Mouse (Mus musculus) forebrain, embryonic 16.5 days (tissue): ENCODE results near the gene Dnajc6. TPM values are rescaled to one million over a fixed set of nuclear protein-coding genes. Genes with fewer than 3 reads are reported as not detected.

ENCODE experiments used
- ATAC-seq: fragments of 200-750 bp; cut with Nextera tagmentation; 2 replicates; pipeline ENCODE4 v1.8.0; 2017; ENCODE audit warnings: mild to moderate bottlenecking, moderate library complexity
- H3K27ac ChIP-seq: fragments of 300-500 bp; sonication (generic); 2 replicates; pipeline ENCODE4 v1.5.1; 2014; ENCODE audit warnings: low read length, control low read depth
- H3K27me3 ChIP-seq: fragments of 300-500 bp; sonication (generic); replicated peaks from 2 replicates; pipeline ENCODE4 v1.6.1; 2014; ENCODE audit warnings: low read length; ENCODE audit not compliant: control insufficient read depth, insufficient read depth
- H3K36me3 ChIP-seq: fragments of 300-500 bp; sonication (generic); 2 replicates; pipeline ENCODE4 v1.6.1; 2014; ENCODE audit not compliant: control insufficient read depth, insufficient read depth
- H3K4me1 ChIP-seq: fragments of 300-500 bp; sonication (generic); replicated peaks from 2 replicates; pipeline ENCODE4 v1.6.1; 2014; ENCODE audit warnings: low read length; ENCODE audit not compliant: control insufficient read depth, insufficient read depth
- H3K4me2 ChIP-seq: fragments of 300-500 bp; sonication (generic); 2 replicates; pipeline ENCODE4 v1.6.1; 2014; ENCODE audit warnings: mild to moderate bottlenecking, low read length, control low read depth
- H3K4me3 ChIP-seq: fragments of 300-500 bp; sonication (generic); replicated peaks from 2 replicates; pipeline ENCODE4 v1.5.1; 2014; ENCODE audit warnings: mild to moderate bottlenecking, low read length, control low read depth
- H3K9ac ChIP-seq: fragments of 300-500 bp; sonication (generic); replicated peaks from 2 replicates; pipeline ENCODE4 v1.6.1; 2014; ENCODE audit warnings: low read depth, low read length, control low read depth
- H3K9me3 ChIP-seq: fragments of 300-500 bp; sonication (generic); 2 replicates; pipeline ENCODE4 v1.6.1; 2016; ENCODE audit warnings: low read length; ENCODE audit not compliant: control insufficient read depth
- WGBS: fragments of 180-500 bp; shearing (Covaris S2); extraction: QIAGEN DNeasy Blood & Tissue Kit; methylation state at CpG from one replicate; pipeline ENCODE4 v1.1.7; 2014; 5-methylcytosine and 5-hydroxymethylcytosine counted together
- polyA plus RNA-seq: library from polyadenylated mRNA; unstranded; fragments of >200 nt; fragmentation: Nextera tagmentation; extraction: Ambion mirVana; gene quantifications from 2 replicates; pipeline ENCODE4 v1.2.1, GENCODE M21; 2015

The Dnajc6 gene
- polyA plus RNA-seq, 1 experiment from 2014 or later = 34.6 TPM

- Histone ChIP-seq H3K27ac (no peak overlapping the region), H3K4me2 (peak overlapping the region; percentile 100), H3K9me3 (no peaks in the 10 kb centered on the region), H3K27me3 (peaks cover 19% of the 10 kb centered on the region), H3K9ac (no peak overlapping the region), H3K4me3 (peak overlapping the region; percentile 69), H3K36me3 (no peaks in the 10 kb centered on the region), H3K4me1 (peaks cover 11% of the 10 kb centered on the region)
- ATAC-seq = no peak
- 7% methylated on average over 14 of the region's 14 CpGs for WGBS
These were observed 888 bp downstream of the Dnajc6 start for GRCm38 (mm10) chr4:101497336-101497735.

GRCm38 (mm10) chr4:101504470-101505007 lies 8.1 kb downstream of the Dnajc6 start:
- Histone ChIP-seq H3K27ac (no peak overlapping the region), H3K4me1 (peaks cover 10% of the 10 kb centered on the region), H3K4me3 (no peak overlapping the region), H3K27me3 (no peaks in the 10 kb centered on the region), H3K4me2 (no peak overlapping the region), H3K9me3 (no peaks in the 10 kb centered on the region; the same call in 1 of the 2 replicates), H3K36me3 (no peaks in the 10 kb centered on the region), H3K9ac (no peak overlapping the region)
- WGBS = 17% methylated on average over 7 of the region's 7 CpGs
- no peak for ATAC-seq

GRCm38 (mm10) chr4:101505966-101506365 lies 9.5 kb downstream of the Dnajc6 start:
- Histone ChIP-seq H3K4me2 (no peak overlapping the region), H3K27ac (no peak overlapping the region), H3K9ac (no peak overlapping the region), H3K4me1 (peaks cover 10% of the 10 kb centered on the region), H3K36me3 (no peaks in the 10 kb centered on the region), H3K4me3 (no peak overlapping the region), H3K27me3 (no peaks in the 10 kb centered on the region), H3K9me3 (no peaks in the 10 kb centered on the region; the same call in 1 of the 2 replicates)
- ATAC-seq = no peak
- WGBS = 58% methylated on average over 2 of the region's 2 CpGs

- H3K36me3 ChIP-seq = no peaks in the 10 kb centered on the region
- no peaks in the 10 kb centered on the region; the same call in 1 of the 2 replicates for H3K9me3 ChIP-seq
- no peak overlapping the region for H3K4me2 ChIP-seq
- H3K4me3 ChIP-seq = no peak overlapping the region
- no peak for ATAC-seq
- H3K9ac ChIP-seq = no peak overlapping the region
- no peak overlapping the region for H3K27ac ChIP-seq
- no peaks in the 10 kb centered on the region for H3K27me3 ChIP-seq
- peaks cover 10% of the 10 kb centered on the region for H3K4me1 ChIP-seq
These were observed 9.9 kb downstream of the Dnajc6 start for GRCm38 (mm10) chr4:101506372-101506771.

- no peaks in the 10 kb centered on the region; the same call in 1 of the 2 replicates for H3K9me3 ChIP-seq
- no peaks in the 10 kb centered on the region for H3K27me3 ChIP-seq
- H3K4me2 ChIP-seq = peak overlapping the region; percentile 86
- peak; percentile 79 for ATAC-seq
- WGBS = 9% methylated on average over 24 of the region's 24 CpGs
- H3K9ac ChIP-seq = peak overlapping the region; percentile 62
- H3K27ac ChIP-seq = peak overlapping the region; percentile 68
- no peaks in the 10 kb centered on the region for H3K36me3 ChIP-seq
- H3K4me3 ChIP-seq = peak overlapping the region; percentile 60
- H3K4me1 ChIP-seq = peaks cover 10% of the 10 kb centered on the region
These were observed 11.3 kb downstream of the Dnajc6 start for GRCm38 (mm10) chr4:101507571-101508422.

- H3K4me1 ChIP-seq = peaks cover 10% of the 10 kb centered on the region
- H3K27me3 ChIP-seq = no peaks in the 10 kb centered on the region
- H3K27ac ChIP-seq = no peak overlapping the region
- WGBS = 2% methylated on average over 10 of the region's 10 CpGs
- no peak for ATAC-seq
- H3K9ac ChIP-seq = peak overlapping the region; percentile 60
- peak overlapping the region; percentile 86 for H3K4me2 ChIP-seq
- peak overlapping the region; percentile 60 for H3K4me3 ChIP-seq
- no peaks in the 10 kb centered on the region; the same call in 1 of the 2 replicates for H3K9me3 ChIP-seq
- no peaks in the 10 kb centered on the region for H3K36me3 ChIP-seq
These were observed 12.0 kb downstream of the Dnajc6 start for GRCm38 (mm10) chr4:101508431-101508830.

GRCm38 (mm10) chr4:101508851-101509577 lies 12.6 kb downstream of the Dnajc6 start:
- Histone ChIP-seq H3K27me3 (no peaks in the 10 kb centered on the region), H3K4me2 (peak overlapping the region; percentile 86), H3K4me3 (peak overlapping the region; percentile 60), H3K9ac (peak overlapping the region; percentile 60), H3K9me3 (no peaks in the 10 kb centered on the region; the same call in 1 of the 2 replicates), H3K36me3 (no peaks in the 10 kb centered on the region), H3K27ac (no peak overlapping the region), H3K4me1 (peaks cover 10% of the 10 kb centered on the region)
- WGBS = 3% methylated on average over 30 of the region's 30 CpGs
- ATAC-seq = peak; percentile 65

GRCm38 (mm10) chr4:101510111-101510903 lies 13.9 kb downstream of the Dnajc6 start:
- Histone ChIP-seq H3K9ac (no peak overlapping the region), H3K9me3 (no peaks in the 10 kb centered on the region; the same call in 1 of the 2 replicates), H3K27ac (no peak overlapping the region), H3K4me1 (peaks cover 10% of the 10 kb centered on the region), H3K27me3 (no peaks in the 10 kb centered on the region), H3K4me2 (no peak overlapping the region), H3K4me3 (no peak overlapping the region), H3K36me3 (no peaks in the 10 kb centered on the region)
- ATAC-seq = no peak
- WGBS = 86% methylated on average over 8 of the region's 8 CpGs
